Mouse (Mus musculus): Measurements from ENCODE around the gene Gpank1. TPM values are rescaled to one million over a fixed set of nuclear protein-coding genes. Genes with fewer than 3 reads are reported as not detected.
A peak's percentile ranks its signal among the peaks of the same experiment; 100 is the strongest.

Gpank1 gene
- 20.3 and 20.7 TPM in 2 replicates for total RNA-seq (2015)
- 33.9 and 36.8 TPM in 2 replicates for total RNA-seq (2017)

DNA sequence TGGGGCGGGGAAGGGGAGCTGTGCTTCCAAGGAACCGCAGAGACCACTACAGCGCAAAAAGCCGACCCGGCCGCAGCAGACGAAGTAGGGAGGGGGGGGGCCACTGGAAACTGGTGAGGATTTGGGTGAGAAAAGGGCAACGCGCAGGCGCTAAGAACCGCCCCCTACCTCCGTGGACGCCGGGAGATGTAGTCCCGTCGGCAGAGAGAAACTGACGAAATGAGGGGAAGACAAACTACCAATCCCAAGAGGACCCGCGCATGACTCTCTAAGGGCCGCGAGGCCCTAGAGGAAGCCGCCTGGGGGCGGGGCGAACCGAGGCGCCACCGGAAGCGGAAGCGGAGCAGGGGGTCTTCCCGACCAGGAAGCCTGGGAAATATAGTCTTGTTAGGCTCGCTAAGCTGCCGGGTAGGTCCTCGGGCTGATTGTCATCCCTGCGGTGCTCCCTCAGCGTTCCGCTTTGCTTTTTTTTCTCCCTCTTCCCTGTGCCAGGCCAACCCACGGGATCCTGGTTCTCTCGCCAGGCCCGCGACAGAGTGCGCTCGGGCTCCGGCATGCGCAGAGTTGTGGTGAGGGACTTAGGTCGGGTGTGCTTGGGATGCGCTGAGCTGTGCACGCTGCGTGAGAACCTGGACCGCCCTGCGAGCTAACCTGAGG lies at the start of gene Gpank1:
Gene Gpank1, plus strand, starts transcription at position 313 of the 657 bp plus-strand sequence.
- ATAC-seq (replicated peaks; ENCODE audit: poor library complexity): peak; percentile 89

DNA sequence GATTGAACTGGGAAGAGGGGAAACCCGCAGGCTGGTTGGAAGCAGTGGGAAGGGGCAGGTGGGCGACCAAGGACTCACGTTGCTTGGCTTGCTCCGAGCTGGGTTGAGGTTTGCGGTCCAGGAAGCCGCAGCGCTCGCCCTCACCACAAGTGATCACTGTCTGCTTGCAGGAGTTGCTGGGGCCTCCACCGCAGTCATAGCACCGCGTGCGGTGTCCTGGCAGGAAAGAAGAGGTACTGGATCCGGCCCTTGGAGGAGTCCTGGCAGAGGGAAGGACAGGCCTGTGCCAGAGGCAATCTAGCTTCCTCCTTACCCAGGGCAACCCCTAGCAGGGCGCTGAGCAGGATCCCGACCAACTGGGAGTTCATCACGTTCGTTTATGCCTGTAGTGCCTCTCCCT lies 47.2 kb upstream of the Gpank1 start:
- ATAC-seq (replicated peaks; ENCODE audit: poor library complexity): peak; percentile 42

DNA sequence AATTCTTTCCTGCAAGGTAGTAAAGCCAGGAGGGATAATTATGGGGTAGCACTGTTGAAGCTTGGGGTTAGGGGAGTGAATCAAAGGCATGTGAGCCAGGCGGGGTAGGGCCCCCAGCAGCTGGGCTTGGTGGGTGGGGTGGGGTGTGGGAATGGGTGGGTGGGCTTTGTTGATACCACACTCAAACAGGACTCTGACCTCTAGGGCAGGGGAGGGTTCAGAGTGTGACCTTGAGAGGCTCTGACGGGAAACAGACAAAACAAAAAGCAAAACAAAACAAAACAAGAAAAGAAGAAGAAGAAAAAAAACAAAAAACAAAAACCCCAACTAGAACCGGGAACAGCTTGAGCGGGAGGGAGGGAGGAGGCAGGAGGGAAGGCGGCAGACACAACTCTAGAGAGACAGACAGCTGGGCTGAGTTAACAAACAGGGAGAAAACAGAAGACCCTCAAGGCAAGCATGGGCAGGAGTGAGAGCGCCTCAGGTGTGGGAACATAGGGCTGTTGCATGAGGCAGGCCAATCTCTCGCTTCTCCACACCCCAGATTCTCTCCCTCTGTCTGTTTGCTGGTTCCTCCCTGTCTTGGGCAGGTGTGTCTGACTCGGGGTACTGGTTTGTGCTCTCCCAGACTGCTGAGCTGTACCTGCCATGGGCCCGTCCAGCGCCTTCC lies 44.6 kb upstream of the Gpank1 start, which contains the start of gene Ly6g6e:
Gene Ly6g6e, plus strand, starts transcription at position 396 of the 670 bp plus-strand sequence.
- no peak for ATAC-seq (replicated peaks; ENCODE audit: poor library complexity)

- ATAC-seq (replicated peaks; ENCODE audit: poor library complexity): no peak
Measured at GRCm38 (mm10) chr17:35077285-35077684, 44.0 kb upstream of the Gpank1 start.

DNA sequence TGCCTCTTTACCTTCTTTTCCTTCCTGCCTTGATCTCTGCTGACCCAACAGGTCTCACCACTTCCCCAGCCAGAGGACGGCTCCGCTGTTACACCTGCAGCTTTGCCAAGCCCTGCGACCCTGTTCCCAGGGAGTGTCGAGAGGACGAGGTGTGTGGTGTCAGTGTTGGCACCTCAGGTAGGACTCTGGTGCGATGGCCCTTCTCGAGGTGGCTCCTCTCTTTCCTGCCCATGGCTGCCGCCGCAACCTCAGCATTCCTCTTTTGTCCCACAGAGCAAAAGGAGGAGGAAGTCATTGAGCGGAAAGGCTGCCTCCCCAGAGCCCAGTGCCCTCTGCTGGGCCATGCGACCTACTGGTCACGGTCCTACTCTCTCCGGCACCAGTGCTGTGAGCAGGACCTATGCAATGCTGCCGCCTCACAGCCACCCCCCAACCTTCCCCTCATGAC lies 43.4 kb upstream of the Gpank1 start, which contains the start of gene Ly6g6d:
Gene Ly6g6d, minus strand, starts transcription at position 280 of the 448 bp plus-strand sequence.
- peak; percentile 35; the same call in 1 of the 2 replicates for ATAC-seq (replicated peaks; ENCODE audit: poor library complexity)

DNA sequence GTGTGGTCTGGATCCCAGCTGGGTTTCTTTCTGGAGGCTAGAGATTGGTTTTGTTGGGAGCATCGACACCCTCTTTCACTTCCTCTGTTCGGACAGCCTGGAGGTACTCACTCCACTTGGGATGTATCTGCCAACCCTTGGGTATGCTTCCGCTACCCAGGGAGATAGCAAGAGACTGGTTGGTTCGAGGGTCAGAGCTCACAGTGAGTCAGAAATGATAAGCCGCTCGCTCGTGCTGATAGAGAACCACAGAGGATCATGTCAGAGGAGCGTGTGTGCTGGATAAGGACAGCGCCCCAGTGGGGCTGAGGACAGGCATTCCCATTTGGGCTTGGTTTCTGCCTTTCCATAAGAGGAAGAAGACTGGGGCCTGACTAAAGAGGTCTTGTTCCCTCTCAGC lies 41.5 kb upstream of the Gpank1 start:
- peak; percentile 91 for ATAC-seq (replicated peaks; ENCODE audit: poor library complexity)

GRCm38 (mm10) chr17:35080248-35080647 lies 41.0 kb upstream of the Gpank1 start:
- ATAC-seq (replicated peaks; ENCODE audit: poor library complexity): peak; percentile 10

DNA sequence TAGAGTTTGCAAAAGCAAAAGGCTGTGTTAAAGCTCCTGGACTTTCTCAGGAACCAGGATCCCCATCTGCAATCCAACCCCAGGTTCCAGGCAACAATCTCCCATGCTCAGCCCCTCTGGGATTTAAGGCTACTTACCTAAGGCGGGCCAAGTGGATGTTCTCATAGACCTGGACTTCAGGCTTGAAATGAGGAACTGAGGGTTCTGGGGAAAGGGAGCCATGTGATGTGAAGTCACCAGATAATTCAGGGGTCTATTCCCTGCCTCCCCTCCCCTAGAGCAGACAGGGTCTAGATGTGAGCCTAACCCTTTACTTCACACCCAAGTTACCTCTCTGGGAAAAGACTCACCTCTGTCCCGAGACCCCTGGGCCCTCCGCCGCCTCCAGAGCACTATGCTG lies 40.5 kb upstream of the Gpank1 start:
- no peak for ATAC-seq (replicated peaks; ENCODE audit: poor library complexity)

GRCm38 (mm10) chr17:35082841-35083576 lies 38.2 kb upstream of the Gpank1 start:
- ATAC-seq (replicated peaks; ENCODE audit: poor library complexity): no peak

GRCm38 (mm10) chr17:35083929-35084497 lies 37.2 kb upstream of the Gpank1 start:
- no peak for ATAC-seq (replicated peaks; ENCODE audit: poor library complexity)

- no peak for ATAC-seq (replicated peaks; ENCODE audit: poor library complexity)
Measured at GRCm38 (mm10) chr17:35085208-35085865, 35.9 kb upstream of the Gpank1 start, which contains the start of gene Ly6g6f. Gene Ly6g6f (minus strand): TSS chr17:35085610.

DNA sequence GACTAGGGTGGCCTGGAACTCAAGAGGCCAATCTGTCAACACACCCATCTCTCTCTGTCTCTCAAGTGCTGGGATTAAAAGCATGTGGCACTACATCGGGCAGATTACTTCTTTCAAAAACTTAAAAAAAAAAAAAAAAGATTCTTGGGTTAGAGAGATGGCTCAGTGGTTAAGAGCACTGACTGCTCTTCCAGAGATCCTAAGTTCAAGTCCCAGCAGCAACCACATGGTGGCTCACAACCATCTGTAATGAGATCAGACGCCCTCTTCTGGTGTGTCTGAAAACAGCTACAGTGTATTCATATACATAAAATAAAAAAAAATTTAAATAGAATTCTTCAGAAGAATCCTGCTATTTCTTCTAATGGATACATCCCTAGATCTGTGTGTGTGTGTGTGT lies 33.1 kb upstream of the Gpank1 start:
- ATAC-seq (replicated peaks; ENCODE audit: poor library complexity): no peak

DNA sequence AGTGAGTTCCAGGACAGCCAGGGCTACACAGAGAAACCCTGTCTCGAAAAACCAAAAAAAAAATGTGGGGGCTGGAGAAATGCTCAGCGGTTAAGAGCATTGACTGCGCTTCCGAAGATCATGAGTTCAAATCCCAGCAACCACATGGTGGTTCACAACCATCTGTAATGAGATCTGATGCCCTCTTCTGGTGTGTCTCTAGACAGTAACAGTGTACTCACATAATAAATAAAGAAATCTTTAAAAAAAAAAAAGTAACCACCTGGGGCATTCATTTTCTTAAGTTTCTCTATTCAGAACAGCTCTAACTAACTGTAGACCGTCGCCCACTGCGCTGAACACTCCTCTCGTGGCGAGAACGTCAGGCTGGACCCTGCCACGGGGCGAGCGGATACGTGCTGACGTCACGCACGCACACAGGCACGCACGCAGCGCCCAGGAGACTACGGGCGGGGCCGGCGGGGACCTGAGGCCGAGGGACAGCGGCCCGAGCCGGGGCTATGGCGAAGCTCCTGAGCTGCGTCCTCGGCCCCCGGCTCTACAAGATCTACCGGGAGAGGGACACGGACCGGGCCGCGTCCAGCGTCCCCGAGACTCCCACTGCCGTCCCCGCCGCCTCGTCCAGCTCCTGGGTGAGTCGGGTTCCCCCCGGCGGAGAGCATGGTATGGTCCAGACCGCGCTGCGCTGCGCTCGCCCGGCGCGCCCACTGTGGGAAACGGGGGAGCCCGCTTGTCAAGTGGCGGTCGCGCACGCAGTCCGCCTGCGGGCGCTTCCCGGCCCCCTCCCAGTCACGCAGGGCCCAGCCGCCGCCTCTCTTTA lies 32.2 kb upstream of the Gpank1 start, which contains the start of gene Abhd16a:
Gene Abhd16a, plus strand, starts transcription at position 439 of the 820 bp plus-strand sequence.
- peak; percentile 93 for ATAC-seq (replicated peaks; ENCODE audit: poor library complexity)

GRCm38 (mm10) chr17:35090166-35090932 lies 30.9 kb upstream of the Gpank1 start:
- ATAC-seq (replicated peaks; ENCODE audit: poor library complexity): peak; percentile 69

- no peak for ATAC-seq (replicated peaks; ENCODE audit: poor library complexity)
Measured at GRCm38 (mm10) chr17:35092403-35093198, 28.7 kb upstream of the Gpank1 start.

DNA sequence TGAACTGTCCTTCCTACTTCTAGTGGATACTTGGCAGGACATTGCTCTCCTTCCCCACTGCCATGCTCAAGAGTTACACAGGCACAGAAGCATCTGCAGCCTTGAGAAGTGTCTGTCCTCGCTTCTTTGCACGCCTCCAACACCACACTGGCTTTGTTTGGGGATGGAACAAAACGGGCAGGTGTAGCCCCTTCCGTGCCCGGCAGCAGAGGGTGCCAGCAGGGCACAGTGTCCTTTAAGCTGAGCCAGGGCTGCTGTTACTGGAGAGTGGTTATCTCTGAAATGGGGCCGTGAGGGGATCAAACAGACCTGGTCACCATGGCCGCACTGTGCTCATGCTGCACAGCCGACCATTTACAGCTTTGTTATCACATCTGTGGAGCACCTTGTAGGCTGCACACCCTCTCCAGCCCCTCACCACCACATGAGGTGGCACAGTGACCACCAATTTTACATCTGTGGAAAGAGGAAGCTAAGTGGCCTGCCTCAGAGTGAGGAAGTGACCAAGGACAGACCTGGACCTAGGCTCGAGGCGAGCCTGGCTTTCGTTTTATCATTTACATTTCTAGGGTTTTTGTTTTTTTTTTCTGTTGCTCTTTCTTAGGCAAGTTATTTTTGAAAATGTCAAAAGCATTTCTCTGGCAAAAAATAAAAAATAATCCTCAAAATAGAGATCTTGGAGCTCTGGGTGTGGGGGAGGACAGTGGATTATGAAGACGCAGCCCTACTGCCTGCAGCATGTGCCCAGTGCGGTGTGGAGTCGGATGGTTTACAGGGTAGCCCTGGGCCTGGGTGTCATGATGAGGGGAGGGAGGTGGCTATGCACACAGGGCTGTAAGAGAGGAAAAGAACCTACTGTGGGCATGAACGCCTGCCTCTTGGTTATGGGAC lies 26.5 kb upstream of the Gpank1 start:
- ATAC-seq (replicated peaks; ENCODE audit: poor library complexity): no peak

DNA sequence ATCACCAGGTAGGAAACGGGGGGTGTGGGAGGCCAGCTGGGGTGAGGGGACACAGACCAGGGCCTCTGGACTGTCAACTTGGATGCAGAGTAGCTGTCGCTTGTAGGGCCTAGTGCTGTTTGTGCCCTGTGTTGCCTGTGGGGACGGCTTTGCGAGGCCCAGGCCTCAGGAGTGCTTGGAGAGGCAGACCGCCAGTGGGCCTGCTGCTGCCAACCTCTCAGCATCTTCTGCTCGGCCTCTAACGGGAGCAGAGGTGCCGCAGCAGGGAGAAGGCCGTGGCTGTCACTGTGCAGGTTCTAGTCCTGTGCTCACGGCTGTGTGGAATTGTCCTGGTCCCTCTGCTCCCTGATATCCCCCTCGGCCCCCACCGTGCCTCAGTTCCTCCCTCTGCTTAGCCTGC lies 24.7 kb upstream of the Gpank1 start:
- no peak for ATAC-seq (replicated peaks; ENCODE audit: poor library complexity)

Measured in megakaryocyte progenitor cell, adult 5-6 weeks (primary cell).